Mouse (Mus musculus) heart, postnatal 0 days (tissue): ENCODE measurements at regions not wholly inside any gene's neighbourhood (a gene's known extent, or its start where the extent isn't known, plus 50 kb on each side); places are given as distances from the start of the nearest gene placed in this dataset.

Experiments
- CTCF ChIP-seq: IDR thresholded peaks from 2 replicates; pipeline ENCODE4 v1.5.1; 2016; ENCODE audit warnings: antibody characterized with exemption, control low read depth, low read depth
- EP300 ChIP-seq: IDR thresholded peaks from 2 replicates; pipeline ENCODE4 v1.6.1; 2016; ENCODE audit warnings: antibody characterized with exemption, low read depth

DNA sequence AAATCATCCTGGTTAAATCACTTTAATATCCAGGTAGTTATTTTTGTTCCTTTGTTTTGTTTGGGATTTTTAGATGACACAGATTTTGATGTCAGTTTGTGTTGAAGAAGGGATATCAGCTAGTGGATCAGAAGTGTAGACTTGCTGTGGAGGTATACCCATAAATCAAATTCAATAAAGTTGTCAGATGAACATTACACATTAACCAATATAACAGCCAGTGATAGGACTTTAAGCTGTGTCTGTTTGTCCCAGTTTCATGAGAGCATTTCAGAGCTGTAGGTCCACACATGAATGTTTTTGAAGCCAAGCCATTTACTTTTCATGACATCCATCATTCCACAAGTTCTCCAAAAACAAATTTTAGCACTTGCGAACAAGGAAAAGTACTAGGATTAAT, 1037.7 kb upstream of the Cited2 start:
- TF ChIP-seq CTCF (no peak), EP300 (no peak)
